Mouse (Mus musculus) inflammation-experienced regulatory T-cells, adult 6 months (primary cell): Measurements from ENCODE around the gene Trak1. TPM values are rescaled to one million over a fixed set of nuclear protein-coding genes. Genes with fewer than 3 reads are reported as not detected.

Source experiments
- ATAC-seq: one replicate; pipeline ENCODE4 v1.8.0; 2017
- polyA plus RNA-seq, 3 experiments: library from polyadenylated mRNA; unstranded; fragments of 100-300 nt; shearing (Covaris generic); gene quantifications; one replicate each; pipeline ENCODE4 v1.2.1; 2017

Gene Trak1
- polyA plus RNA-seq, 3 experiments from 2014 or later: 7.5 to 12.9 (median 11.8) TPM

DNA sequence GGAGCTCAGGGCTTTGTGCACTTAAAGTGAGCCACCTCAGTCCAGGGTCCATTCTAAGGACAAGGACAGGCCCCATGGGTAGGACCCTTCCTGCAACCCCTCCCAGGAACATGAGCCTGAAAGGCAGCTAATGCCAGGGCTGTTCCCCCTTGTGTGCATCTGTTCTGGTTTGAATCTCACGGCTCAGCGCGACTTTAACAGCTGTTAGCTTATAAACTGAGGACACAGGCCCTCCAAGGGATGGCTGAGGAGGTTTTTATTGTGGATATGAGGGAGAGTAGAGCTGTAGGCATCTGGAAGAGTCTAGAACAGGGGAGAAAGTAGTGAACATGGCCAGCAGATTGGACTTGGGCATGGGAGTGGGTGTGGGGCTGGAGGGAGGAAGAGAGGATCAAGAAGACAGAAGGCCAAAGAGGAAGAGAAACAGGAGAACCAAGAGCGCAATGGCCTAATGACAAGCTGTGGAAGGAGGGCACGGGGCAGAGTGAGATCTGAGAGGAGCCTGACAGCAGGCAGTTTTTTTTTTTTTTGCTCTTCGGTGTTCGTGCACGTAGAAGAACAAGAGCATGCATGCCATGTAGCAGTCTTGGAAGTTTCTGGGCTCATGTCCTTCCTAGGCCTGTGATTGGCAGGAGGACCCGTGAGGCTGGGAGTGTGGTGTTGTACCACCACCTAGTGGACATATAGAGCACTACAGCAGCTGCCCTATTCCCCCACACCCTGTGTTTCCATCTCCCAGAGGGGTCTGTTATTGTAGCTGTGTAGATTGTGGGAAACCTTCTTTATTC, 77.0 kb downstream of the Trak1 start:
- peak; percentile 65 for ATAC-seq

DNA sequence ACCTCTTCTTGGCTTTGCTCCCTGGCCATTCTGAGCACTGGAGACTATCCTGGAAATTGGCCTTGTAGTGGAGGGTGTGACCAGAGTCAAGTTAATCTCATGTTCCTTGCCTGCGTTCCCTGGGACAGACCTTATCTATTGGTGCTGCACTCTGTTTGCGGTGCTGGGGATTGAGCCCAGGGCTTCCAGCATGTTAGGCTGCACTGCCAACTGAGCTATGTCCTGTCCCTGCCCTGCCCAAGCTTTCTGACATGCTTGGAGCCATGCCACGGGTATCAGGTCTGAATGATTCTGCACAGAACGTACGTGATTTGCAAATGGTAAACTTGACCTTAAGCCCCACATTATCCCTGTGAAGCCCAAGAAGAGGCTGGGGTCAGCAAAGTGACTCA, 77.6 kb downstream of the Trak1 start:
- ATAC-seq: no peak

DNA sequence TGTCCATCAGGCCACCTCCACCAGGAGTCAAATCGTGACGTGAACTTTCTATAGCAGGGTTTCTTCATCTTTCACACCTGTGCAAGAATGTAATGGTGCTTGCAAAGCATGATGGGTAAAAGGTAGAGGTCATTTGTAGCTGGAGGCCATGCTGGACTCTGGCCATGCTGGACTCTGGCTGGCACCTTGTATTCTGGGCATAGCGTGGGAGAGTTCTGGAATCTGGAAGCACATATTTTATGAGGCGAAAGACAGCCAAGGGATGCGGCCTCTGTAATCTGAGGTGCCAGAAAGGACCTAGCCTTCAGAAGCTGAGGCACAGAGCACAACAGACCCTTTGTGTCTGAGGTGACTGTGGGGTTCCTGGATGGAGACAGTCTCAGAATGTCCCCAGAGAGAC, 78.8 kb downstream of the Trak1 start:
- no peak for ATAC-seq

DNA sequence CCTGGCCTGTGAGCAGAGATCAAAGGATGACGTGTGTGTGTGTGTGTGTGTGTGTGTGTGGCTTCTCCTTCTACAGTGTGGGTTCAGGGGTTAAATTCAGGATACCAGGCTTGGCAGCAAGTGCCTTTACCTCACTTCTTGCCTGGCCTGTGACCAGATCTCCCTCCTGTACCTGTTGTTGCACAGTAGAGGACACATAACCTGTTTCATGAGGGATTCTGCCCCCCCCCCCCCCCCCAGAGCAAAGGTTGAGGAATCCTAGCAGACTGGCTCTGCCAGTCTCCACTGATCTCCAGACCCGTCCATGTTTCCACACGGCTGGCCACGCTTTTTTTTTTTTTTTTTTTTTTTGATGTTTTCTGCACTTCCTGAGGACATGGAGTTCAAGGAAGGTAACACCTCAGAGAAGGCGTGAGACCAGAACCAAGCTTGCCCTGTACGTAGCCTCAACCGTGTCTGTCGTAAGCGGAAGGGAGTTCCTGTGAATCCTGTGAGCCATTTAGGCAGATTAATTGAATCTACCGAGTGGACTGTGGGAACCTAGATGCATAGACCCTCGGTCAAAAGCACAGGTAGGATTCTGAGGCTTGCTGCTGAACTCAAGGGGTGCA, 83.1 kb downstream of the Trak1 start:
- ATAC-seq: no peak

DNA sequence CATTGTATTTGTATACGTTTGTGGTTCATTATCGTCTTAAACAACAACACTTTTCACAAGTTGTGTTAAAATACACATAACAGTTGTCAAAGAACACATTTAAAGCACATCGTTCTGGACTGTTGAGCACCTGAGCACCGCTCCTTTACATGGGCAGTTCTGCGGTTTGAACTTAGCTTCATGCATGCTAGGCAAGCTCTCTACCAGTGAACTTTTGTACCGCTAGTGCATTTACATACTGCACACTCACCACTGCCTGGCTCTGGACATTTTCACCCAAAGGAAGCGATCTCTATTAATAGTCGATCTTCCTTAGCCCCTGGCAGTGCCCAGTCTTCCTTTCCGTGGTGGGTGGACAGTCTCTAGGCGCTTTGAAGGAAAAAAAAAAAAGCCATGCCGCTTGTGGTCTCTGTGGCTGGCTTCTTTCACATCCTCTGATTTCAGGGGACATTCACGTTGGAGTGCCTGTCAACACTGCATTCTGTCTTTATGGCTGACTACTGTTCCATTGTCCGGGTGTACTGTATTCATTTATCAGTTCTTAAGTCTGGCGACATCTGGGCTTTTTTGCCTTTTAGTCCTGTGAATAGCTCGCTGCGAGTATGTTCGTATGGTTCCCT, 84.5 kb downstream of the Trak1 start:
- no peak for ATAC-seq

DNA sequence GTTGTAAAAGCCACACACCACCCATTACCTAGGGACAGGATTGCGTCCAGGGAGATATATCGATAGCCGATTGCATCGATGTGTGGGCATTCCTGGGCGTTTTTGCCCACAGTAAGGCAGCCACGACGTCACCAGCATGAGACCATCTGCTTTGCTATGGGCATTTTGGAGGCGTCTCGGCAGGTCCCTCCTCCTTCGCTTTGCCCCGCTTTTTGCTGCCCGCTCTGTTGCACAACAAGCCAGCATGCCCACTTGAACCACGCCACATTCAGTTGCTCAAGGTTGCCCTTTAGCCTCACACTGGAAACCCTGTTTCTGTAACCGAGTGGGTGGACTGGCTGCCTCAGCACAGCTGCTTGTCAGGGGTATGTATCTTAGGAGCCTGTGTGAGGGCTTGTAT, 85.3 kb downstream of the Trak1 start:
- no peak for ATAC-seq

DNA sequence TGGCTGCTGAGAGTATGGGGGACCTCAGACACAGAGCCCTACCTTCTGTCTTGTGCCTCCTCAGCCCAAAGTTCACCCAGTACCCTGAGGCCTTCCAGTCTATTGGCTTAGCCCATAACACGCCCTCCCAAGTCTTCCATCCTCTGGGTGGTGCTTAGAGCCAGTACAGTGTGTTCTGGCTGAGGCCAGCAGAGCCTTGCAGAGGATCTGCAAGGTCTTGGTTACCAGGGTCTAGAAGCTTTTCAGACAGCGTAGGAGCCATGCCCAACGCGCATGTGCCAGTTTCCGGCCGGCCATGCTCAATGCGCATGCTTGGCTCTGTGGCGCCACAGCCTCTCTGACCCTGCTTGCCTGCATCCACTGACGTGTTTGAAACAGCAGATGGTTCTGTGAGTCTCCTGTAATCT, 85.9 kb downstream of the Trak1 start:
- ATAC-seq: no peak

DNA sequence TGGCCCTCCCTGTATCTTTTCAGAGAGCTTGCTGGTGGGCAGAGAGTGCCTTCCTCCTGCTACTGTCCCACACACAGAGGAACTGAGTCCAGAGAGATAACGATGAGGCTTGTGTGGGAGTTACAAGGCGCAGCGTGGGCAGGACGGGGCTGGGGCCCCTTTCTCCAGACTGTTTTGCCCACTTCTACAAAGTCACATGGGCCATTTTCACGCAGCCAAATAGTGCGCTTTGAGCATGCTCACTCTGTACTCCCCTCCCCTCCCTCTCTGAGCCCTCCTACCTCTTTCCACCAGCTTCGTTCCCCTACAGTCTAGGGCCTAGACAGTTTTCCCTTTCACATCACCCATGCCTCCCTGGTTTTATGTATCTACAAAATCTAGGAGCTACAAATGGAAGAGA, 87.3 kb downstream of the Trak1 start:
- ATAC-seq: no peak

DNA sequence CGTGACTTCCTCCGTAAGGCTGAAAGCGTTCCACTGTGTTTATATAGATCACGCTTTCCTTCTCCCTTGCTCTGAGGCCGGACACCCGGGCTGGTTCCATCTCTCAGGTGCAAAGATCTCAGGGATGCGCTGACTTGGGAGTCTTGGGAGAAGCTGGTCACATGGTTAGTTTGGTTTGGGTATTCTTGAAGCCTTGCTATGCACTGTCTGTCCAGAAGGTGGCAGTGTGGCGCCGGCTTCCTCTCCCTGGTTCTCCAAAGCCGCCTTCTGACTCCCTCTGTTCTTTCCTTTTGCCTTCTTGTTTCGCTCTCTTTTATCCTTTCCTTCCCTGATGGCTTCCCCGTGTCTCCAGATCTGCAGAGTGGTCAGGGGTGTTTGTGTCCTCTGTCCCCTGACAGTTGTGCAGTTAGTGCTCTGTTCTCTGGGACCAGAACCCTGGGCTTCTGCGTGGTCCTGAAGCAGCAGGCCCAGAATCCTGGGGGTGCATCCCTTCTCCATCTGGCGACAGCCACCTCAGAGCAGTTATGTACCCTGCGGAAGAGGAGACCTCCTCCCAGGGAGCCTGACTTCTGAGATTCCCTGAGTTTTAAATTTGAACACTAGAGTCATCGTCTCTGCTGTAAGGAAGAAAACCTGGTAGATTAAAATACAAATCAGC, 87.9 kb downstream of the Trak1 start:
- peak; percentile 41 for ATAC-seq

DNA sequence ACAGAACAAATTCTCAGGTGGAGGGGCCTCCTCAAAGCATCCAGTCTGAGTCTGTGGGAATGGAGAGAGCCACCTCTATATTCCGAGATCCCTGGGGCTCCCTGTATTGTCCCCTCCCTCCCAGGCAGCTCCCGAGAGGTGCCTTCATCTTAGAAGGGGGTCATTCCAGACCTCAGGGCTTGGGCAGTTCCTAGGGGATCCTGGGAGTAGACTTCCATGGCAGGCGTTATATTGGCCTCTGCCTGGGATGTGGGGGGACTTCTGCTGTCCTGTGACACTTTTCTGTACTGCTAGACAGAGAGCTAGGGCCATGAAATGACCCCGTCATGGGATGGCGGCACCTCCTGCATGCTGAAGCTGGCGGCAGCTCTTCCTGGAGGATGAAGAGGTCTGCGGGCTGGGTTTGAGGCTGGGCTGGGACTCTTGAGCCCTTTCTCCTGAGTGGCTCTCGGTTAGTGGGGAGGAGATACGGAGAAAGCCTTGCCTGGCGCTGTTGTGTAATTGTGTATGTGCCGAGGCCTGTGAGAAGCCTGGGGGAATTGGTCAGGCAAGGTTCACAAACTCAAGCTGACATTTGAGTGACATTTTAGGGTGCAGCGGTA, 88.5 kb downstream of the Trak1 start:
- no peak for ATAC-seq

DNA sequence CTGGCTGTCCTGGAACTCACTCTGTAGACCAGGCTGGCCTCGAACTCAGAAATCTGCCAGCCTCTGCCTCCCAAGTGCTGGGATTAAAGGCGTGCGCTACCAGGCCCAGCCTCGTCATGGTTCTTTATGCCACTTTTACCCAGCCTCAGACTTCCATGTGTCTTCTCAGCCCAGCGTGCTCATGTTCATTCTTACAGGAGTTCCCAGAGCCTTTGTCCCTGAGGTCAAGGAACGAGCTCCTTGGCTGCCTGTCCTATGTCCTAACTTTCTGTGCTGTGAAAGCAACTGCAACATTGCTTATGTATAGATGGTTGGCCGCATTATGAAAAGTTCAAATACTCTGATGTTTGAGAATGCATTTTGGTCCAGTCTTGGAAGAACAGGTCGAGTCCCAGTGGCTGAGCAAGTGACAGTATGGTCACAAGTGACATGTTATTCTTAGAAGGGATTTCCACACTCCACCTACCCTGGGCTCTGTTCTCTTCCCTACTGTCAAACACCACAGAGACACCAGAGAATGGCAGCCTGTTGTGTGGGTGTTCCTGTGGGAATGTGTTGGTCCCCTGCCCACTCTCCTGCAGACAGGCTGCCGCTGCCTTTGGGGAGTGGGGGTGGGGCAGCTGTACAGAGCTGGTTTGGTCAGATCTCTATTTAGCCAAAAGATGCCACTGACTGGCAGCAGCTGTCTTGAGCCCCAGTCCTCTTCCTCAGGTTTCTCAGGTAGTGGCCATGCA, 90.4 kb downstream of the Trak1 start:
- ATAC-seq: no peak

DNA sequence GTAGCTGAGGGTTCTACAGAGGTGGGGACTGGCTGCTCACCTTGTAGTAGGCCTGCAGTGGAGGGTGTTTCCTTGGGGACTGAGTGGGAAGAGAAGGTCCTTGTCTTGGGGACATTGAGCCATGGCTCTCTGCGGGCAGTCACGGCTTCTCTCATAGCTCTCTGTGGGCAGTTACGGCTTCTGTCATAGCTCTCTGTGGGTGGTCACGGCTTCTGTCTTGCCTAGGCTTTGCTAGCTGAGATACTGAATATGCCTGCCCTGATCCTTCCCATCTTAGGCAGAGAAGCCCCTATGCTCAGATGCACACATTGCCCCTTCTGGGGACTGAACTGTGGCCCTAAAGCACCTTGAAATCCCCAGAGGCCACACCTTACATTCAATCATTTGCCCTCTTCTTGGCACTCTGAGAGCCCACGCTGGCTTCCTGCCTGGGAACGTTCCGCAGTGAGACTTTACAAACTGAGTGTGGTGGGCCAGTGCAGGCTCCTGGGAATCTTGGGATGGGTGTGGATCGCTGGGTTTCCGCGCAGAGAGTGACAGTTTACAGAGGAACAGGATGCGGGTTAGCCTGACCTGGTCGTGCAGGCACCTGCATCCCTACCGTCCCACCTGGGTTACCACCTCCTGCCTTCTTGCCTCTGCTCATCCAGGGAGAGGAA, 91.1 kb downstream of the Trak1 start:
- ATAC-seq: no peak

DNA sequence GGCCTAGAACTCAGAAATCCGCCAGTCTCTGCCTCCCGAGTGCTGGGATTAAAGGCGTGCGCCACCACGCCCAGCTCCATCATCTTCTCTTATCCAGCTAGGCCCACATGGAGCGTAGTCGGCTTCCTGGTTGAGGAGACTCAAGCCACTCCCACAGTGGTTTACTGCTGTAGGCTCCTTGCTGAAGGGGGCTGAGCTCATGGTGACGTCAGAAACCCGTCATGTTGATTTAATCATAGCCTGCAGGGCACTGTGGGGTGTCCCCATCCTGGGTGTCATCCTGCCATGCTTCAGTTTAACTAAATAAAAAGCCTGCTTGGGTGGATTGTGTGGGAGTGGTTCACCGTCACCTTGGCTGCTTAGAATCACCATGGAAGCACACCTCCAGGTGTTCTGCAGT, 92.0 kb downstream of the Trak1 start:
- ATAC-seq: no peak

DNA sequence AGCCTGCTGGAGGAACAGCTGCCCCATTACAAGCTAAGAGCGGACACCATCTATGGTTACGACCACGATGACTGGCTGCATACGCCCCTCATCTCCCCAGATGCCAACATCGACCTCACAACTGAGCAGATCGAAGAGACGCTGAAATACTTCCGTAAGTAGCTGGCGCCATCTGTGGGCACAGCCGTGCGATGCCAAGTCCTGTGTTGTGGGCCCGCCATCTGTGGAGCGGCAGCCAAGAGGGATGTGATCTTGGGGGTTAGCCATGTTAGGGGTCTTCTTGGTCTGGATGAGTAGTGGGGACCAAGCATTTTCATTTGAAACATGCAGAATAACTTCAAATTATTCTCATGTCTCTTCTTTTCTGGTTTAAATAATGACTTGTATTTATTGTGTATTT, 94.6 kb downstream of the Trak1 start:
- ATAC-seq: no peak

DNA sequence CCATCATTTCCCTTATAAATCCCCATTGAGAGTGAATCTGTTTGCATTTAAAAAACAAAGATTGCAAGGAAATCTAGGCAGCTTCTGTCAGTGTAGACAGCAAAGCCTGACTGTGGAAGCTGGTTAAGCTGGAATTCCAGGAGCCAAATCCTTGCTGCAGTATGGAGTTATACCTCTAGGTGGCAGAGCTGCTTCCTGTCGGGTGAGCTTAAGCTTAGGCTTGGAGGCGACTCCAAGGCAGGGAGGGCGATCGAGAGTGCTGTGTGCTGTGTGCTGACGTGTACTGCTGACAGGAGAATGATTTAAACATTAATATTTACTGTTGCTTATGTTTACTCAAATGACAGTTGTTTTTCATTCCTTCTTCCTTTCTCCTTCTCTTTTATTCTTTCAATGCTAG, 95.1 kb downstream of the Trak1 start:
- ATAC-seq: no peak

DNA sequence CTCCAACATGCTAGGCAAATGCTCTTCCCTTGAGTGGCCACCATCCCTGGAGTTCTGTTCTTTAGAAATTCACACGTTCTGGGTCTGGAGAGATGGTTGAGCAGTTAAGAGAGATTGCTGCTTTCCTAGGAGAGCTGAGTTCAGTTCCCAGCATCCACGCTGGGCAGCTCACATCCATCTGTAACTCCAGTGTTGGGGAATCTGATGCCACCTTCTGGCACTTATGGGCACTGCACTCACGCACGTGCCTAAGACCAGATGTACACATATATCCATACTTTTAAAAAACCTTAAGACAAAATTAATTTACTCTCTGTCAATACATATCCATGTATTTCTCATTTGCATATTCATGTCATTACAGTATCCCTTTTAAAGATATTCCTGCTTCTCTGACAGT, 95.8 kb downstream of the Trak1 start:
- ATAC-seq: no peak

DNA sequence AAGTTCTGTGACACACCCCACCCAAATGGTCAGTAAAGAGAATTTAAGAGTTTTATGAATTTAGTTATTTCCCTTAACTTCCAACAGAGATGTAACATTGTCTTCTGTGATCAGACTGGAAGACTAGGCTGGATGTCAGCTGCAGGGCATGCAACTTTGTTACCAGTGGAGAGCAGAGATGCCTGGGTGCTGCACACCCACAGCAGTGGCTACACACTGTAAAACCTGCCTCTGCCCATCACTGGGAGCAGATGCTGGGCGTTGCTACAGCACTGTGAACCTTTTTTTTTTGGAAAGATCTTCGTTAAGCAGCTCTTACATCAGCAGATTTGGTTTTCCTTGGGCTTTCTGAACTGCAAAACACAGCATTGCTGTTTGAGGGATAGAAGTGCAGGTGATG, 97.6 kb downstream of the Trak1 start:
- no peak for ATAC-seq

DNA sequence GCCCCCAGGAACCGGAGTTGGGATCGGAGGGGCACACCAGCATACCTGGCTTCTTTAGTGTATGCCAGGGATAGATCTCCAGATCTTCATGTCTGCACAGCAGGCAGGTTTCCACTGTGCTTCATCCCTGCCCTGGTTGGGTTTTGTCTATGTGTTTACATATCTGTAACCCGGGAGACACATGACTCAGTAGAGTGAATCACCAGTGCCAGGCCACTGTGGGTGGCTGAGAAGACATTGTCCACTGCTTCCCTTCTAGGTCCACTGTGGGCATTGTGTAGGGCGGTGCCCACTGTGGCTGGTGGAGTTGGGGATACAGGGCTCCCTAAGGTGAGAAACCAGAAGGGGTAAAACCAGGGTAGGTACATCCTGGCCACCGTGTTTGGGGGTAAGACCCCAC, 98.5 kb downstream of the Trak1 start:
- no peak for ATAC-seq

DNA sequence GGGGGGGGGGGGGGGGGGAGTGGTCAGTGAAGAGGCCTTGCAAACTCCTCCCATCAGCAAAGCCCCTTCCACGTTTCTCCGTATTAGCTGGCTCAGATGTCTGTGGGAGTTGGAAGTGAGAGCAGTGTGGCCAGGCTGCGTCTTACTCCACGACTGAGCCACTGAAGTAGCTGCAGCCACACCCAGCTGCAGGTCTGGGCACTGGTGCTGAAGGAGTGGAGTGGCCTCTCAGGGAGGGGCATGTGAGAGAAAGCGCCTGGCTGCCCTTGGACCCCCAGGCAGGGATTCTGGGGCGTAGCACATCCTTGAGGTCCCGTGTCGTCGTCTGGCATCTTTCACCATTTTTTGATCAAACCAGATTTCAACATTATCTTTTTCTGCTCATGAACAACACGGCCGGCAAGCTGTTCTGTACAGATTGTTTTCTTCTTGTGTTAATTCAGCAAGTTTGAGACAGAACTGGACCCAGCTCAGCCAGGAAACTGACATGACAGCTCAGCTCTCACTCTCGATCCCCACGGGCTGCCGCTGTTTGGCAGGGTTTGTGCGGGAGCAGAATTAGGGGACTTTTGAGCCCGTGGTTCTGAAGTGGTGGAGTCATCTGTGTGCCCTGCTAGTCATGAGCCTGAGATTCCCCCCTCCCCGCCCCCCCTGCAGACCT, 100.9 kb downstream of the Trak1 start:
- ATAC-seq: no peak

DNA sequence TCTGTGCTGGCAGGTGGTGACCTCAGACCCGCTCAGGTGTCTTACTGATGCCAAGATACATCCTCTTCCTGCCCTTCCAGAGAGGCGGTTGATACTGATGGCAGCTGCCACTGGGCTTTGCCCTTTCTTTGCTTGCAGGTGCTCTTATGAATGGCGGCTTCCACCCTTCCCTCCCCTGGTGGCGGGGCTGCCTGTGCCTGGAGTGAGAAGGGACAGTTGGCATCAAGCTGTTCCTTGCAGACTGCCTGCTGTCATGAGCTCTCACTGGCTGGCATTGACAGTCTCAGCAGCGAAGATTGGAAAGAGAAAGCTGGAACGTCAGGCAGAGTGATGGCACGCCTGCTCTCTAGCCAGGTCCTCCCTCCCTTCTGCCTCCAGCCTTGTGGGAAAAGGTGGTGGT, 101.5 kb downstream of the Trak1 start:
- ATAC-seq: no peak

DNA sequence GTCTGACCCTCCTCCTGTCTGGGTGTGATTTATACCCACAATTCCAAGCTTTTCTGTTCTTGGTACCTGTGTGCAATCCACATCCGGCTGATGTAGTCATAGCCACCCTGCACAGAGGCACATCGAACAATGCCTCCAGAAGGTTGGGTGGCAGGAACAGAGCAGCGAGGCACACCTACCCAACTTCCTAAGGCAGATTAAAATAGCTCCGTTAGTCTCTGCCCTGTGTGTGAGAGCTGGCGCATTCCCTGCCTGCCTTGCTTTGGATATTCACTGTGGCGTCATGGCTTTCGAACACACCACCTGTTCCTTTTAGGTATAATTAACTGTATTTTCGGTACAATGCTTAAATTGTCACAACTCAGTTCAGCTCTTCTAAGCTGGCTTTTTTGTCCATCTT, 103.3 kb downstream of the Trak1 start:
- no peak for ATAC-seq
